Mouse (Mus musculus) C2C12 (cell line): ENCODE measurements around the gene 1700016D06Rik.

Source experiments
- CEBPB ChIP-seq: IDR thresholded peaks from one replicate; pipeline ENCODE4 v1.6.1; 2011; ENCODE audit warnings: low read depth, mild to moderate bottlenecking, control low read depth, moderate library complexity
- CTCF ChIP-seq: IDR thresholded peaks from one replicate; pipeline ENCODE4 v1.5.1; 2011; ENCODE audit not compliant: control insufficient read depth, insufficient read depth, insufficient read length
- MAX ChIP-seq: IDR thresholded peaks from one replicate; pipeline ENCODE4 v1.6.1; 2011; ENCODE audit warnings: mild to moderate bottlenecking, control low read depth
- MYOD1 ChIP-seq: IDR thresholded peaks from one replicate; pipeline ENCODE4 v1.6.1; 2011; ENCODE audit warnings: low read depth; ENCODE audit not compliant: control insufficient read depth, insufficient read length
- USF1 ChIP-seq: IDR thresholded peaks from one replicate; pipeline ENCODE4 v1.6.1; 2011; ENCODE audit warnings: low read depth, mild to moderate bottlenecking, control low read depth, moderate library complexity

GRCm38 (mm10) chr8:11627717-11628116, 73.1 kb downstream of the 1700016D06Rik start:
- TF ChIP-seq CTCF = no peak
- TF ChIP-seq MAX = no peak
- no peak for TF ChIP-seq CEBPB
- no peak for TF ChIP-seq MYOD1
- no peak for TF ChIP-seq USF1
